In genomic region chr9:107299783-107300182, GRCm38 (mm10) we compare ENCODE assay signal across 18 mouse cellular contexts. TPM values are rescaled to one million over a fixed set of nuclear protein-coding genes. Genes with fewer than 3 reads are reported as not detected.
DNase-seq lines count a peak whose midpoint lies in the region; ATAC-seq and TF ChIP-seq lines count a peak whose summit lies in the region.
"Had no signal": no experiment of that assay in that cellular context is flagged by ENCODE, and none has a peak within 500 bp of the region (broad histone marks: within the 10 kb centered on the region; RNA-seq: fewer than 3 reads in every experiment).

No protein-coding gene starts in this region.

- peaks cover 23% of the 10 kb centered on the region for H3K36me3 ChIP-seq in heart, postnatal 0 days (replicated peaks; ENCODE audit: control insufficient read depth, insufficient read depth, low read length)
- peaks cover 19% of the 10 kb centered on the region for H3K36me3 ChIP-seq in lung, postnatal 0 days (ENCODE audit: insufficient read depth, low read length)
- peaks cover 24% of the 10 kb centered on the region for H3K36me3 ChIP-seq in small intestine, adult 2 months (ENCODE audit: control insufficient read depth, insufficient read depth, low read length)

- peak; percentile 10 for DNase-seq in CD4-positive, CD25-positive, alpha-beta regulatory T cell, adult 2 months (ENCODE audit: low read depth, low spot score)
- DNase-seq in heart, postnatal 0 days (ENCODE audit: low spot score) = no peak
- DNase-seq in heart, adult 9 months (ENCODE audit: low spot score in 2 of 2) = no peak
- no peak for DNase-seq in lung, postnatal 0 days (ENCODE audit: low spot score)
- DNase-seq in lung, postnatal 10 days = no peak
- no peak for DNase-seq in ovary, postnatal 14 days (ENCODE audit: low spot score)
- DNase-seq: adrenal gland, postnatal 14 days; cerebellum, adult 18-20 months; forebrain, postnatal 0 days; kidney, adult 8-10 months; right cerebral cortex, postnatal 14 days had no signal

- H3K4me1 ChIP-seq in heart, postnatal 0 days (ENCODE audit: control insufficient read depth, insufficient read depth) = peaks cover 35% of the 10 kb centered on the region
- peaks cover 25% of the 10 kb centered on the region; the same call in 1 of the 2 replicates for H3K4me1 ChIP-seq in lung, postnatal 0 days (ENCODE audit: insufficient read depth, low read depth, low read length)
- H3K4me1 ChIP-seq in small intestine, adult 2 months (ENCODE audit: control insufficient read depth, insufficient read depth, insufficient read length, low read length) = peaks cover 18% of the 10 kb centered on the region; the same call in 1 of the 2 replicates

- 0 out of 2 replicates have a peak, but pooled peaks have one; percentile 53 for TF ChIP-seq EP300 in heart, postnatal 0 days (IDR thresholded peaks at IDR 0.05; ENCODE audit: low read depth)
- no peak for TF ChIP-seq EP300 in lung, postnatal 0 days (IDR thresholded peaks at IDR 0.05)

- H3K27me3 ChIP-seq in heart, postnatal 0 days (ENCODE audit: control insufficient read depth, insufficient read depth, low read length) = no peaks in the 10 kb centered on the region
- no peaks in the 10 kb centered on the region for H3K27me3 ChIP-seq in lung, postnatal 0 days (replicated peaks; ENCODE audit: insufficient read depth, low read length)
- H3K27me3 ChIP-seq in small intestine, adult 2 months (ENCODE audit: control insufficient read depth, insufficient read depth, low read length) = no peaks in the 10 kb centered on the region
- H3K27me3 ChIP-seq: CH12.LX; embryonic facial prominence, embryonic 12.5 days had no signal

- peak overlapping the region; percentile 89 for H3K4me2 ChIP-seq in heart, postnatal 0 days (ENCODE audit: low read depth, low read length)
- H3K4me2 ChIP-seq in lung, postnatal 0 days (replicated peaks; ENCODE audit: low read depth, low read length) = peak overlapping the region; percentile 76
- H3K4me2 ChIP-seq: embryonic facial prominence, embryonic 12.5 days; midbrain, embryonic 12.5 days; neural tube, embryonic 13.5 days had no signal

- ATAC-seq in CD4-positive, CD25-positive, alpha-beta regulatory T cell, adult 4 months = no peak
- no peak for ATAC-seq in heart, postnatal 0 days (ENCODE audit: insufficient read depth, low read depth)
- no peak for ATAC-seq in lung, postnatal 0 days
- ATAC-seq: forebrain, postnatal 0 days; hindbrain, embryonic 16.5 days had no signal

- TF ChIP-seq POLR2A in small intestine, adult 2 months (IDR thresholded peaks at IDR 0.05; ENCODE audit: low read depth, low read length) = no peak

- H3K27ac ChIP-seq in heart, postnatal 0 days (ENCODE audit: low read depth) = peak overlapping the region; percentile 94
- peak overlapping the region; percentile 98 for H3K27ac ChIP-seq in lung, postnatal 0 days (ENCODE audit: low read length)
- no peak overlapping the region for H3K27ac ChIP-seq in small intestine, adult 2 months (ENCODE audit: insufficient read depth, low read depth, low read length)
- H3K27ac ChIP-seq: embryonic facial prominence, embryonic 12.5 days; midbrain, embryonic 12.5 days; neural tube, embryonic 13.5 days had no signal

- no peak for TF ChIP-seq CTCF in heart, postnatal 0 days (IDR thresholded peaks at IDR 0.05; ENCODE audit: low read depth)
- TF ChIP-seq CTCF in lung, postnatal 0 days (IDR thresholded peaks at IDR 0.05) = no peak
- no peak for TF ChIP-seq CTCF in small intestine, adult 2 months (IDR thresholded peaks at IDR 0.05; ENCODE audit: extremely low read depth, insufficient read length, insufficient replicate concordance, low read depth, low read length)

- 57% methylated on average over 7 of the region's 7 CpGs for WGBS in heart, postnatal 0 days
- WGBS in lung, postnatal 0 days = 69% methylated on average over 7 of the region's 7 CpGs
- 81% methylated on average over 7 of the region's 7 CpGs for WGBS in small intestine, adult 2 months

- no peaks in the 10 kb centered on the region for H3K9me3 ChIP-seq in heart, postnatal 0 days (replicated peaks; ENCODE audit: control insufficient read depth, low read length)
- no peaks in the 10 kb centered on the region for H3K9me3 ChIP-seq in lung, postnatal 0 days (ENCODE audit: low read length)
- H3K9me3 ChIP-seq: embryonic facial prominence, embryonic 12.5 days; midbrain, embryonic 12.5 days; neural tube, embryonic 13.5 days had no signal

- peak overlapping the region; percentile 77 for H3K4me3 ChIP-seq in heart, postnatal 0 days (ENCODE audit: low read depth, low read length)
- H3K4me3 ChIP-seq in lung, postnatal 0 days (ENCODE audit: low read depth, low read length) = peak overlapping the region; percentile 78; the same call in 1 of the 2 replicates
- H3K4me3 ChIP-seq in small intestine, adult 2 months (ENCODE audit: low read depth, low read length) = peak overlapping the region; percentile 11; the same call in 1 of the 2 replicates
- H3K4me3 ChIP-seq: embryonic facial prominence, embryonic 12.5 days; midbrain, embryonic 12.5 days; neural tube, embryonic 13.5 days had no signal

- H3K9ac ChIP-seq in heart, postnatal 0 days (replicated peaks; ENCODE audit: low read depth, low read length) = peak overlapping the region; percentile 83; the same call in 1 of the 2 replicates
- peak overlapping the region; percentile 19; the same call in 1 of the 2 replicates for H3K9ac ChIP-seq in lung, postnatal 0 days (replicated peaks; ENCODE audit: low read depth)
- H3K9ac ChIP-seq: embryonic facial prominence, embryonic 12.5 days; forebrain, postnatal 0 days; midbrain, embryonic 12.5 days; neural tube, embryonic 13.5 days had no signal

RNA-seq across cellular contexts. Expression of gene Cish, which starts 4.0 kb away (rescaled TPM):
- 100 to 1,000 TPM; 102 to 161 TPM for polyA plus RNA-seq in CD4-positive, CD25-positive, alpha-beta regulatory T cell, adult 4 months (2017; shearing (Covaris generic))
- 44.8 and 62.6 TPM in 2 replicates for total RNA-seq in heart, postnatal 0 days (2014; rRNA removed; ENCODE audit: low replicate concordance)
- 136 and 149 TPM in 2 replicates for polyA plus RNA-seq in heart, postnatal 0 days (2015; fragmentation: Nextera tagmentation; extraction: Ambion mirVana)
- 49.2 and 52.3 TPM in 2 replicates for polyA plus RNA-seq in lung, postnatal 0 days (2015; fragmentation: Nextera tagmentation; extraction: Ambion mirVana)
- polyA plus RNA-seq in small intestine, adult 2 months (2012; rRNA removed) = 19.1 and 33.6 TPM in 2 replicates

RNA-seq across cellular contexts. Expression of gene Mapkapk3, which starts 10.1 kb away (rescaled TPM):
- 10 to 100 TPM; 52.7 to 58.5 TPM for polyA plus RNA-seq in CD4-positive, CD25-positive, alpha-beta regulatory T cell, adult 4 months (2017; shearing (Covaris generic))
- total RNA-seq in heart, postnatal 0 days (2014; rRNA removed; ENCODE audit: low replicate concordance) = 14.8 and 24.0 TPM in 2 replicates
- 13.0 and 15.1 TPM in 2 replicates for polyA plus RNA-seq in heart, postnatal 0 days (2015; fragmentation: Nextera tagmentation; extraction: Ambion mirVana)
- polyA plus RNA-seq in lung, postnatal 0 days (2015; fragmentation: Nextera tagmentation; extraction: Ambion mirVana) = 22.9 and 24.6 TPM in 2 replicates
- 19.4 and 25.7 TPM in 2 replicates for polyA plus RNA-seq in small intestine, adult 2 months (2012; rRNA removed)

RNA-seq across cellular contexts. Expression of gene Hemk1, which starts 38.4 kb away (rescaled TPM):
- polyA plus RNA-seq in CD4-positive, CD25-positive, alpha-beta regulatory T cell, adult 4 months (2017; shearing (Covaris generic)) = 10 to 100 TPM; 27.8 to 29.1 TPM
- total RNA-seq in heart, postnatal 0 days (2014; rRNA removed; ENCODE audit: low replicate concordance) = 4.8 and 28.7 TPM in 2 replicates
- 12.3 and 15.3 TPM in 2 replicates for polyA plus RNA-seq in heart, postnatal 0 days (2015; fragmentation: Nextera tagmentation; extraction: Ambion mirVana)
- 5.9 and 8.3 TPM in 2 replicates for polyA plus RNA-seq in lung, postnatal 0 days (2015; fragmentation: Nextera tagmentation; extraction: Ambion mirVana)
- polyA plus RNA-seq in small intestine, adult 2 months (2012; rRNA removed) = 9.8 and 9.9 TPM in 2 replicates

RNA-seq across cellular contexts. Expression of gene 6430571L13Rik, which starts 40.6 kb away (rescaled TPM):
- 1 to 10 TPM; 1.8 to 3.0 TPM for polyA plus RNA-seq in CD4-positive, CD25-positive, alpha-beta regulatory T cell, adult 4 months (2017; shearing (Covaris generic))
- 1.1 and 11.0 TPM in 2 replicates for total RNA-seq in heart, postnatal 0 days (2014; rRNA removed; ENCODE audit: low replicate concordance)
- polyA plus RNA-seq in heart, postnatal 0 days (2015; fragmentation: Nextera tagmentation; extraction: Ambion mirVana) = 3.1 and 3.3 TPM in 2 replicates
- polyA plus RNA-seq in lung, postnatal 0 days (2015; fragmentation: Nextera tagmentation; extraction: Ambion mirVana) = 0.23 and 0.36 TPM in 2 replicates
- 0.10 and 0.25 TPM in 2 replicates for polyA plus RNA-seq in small intestine, adult 2 months (2012; rRNA removed)

Comparison
In these comparisons a context has a peak if more than half of its experiments do, and no peak if none do; other contexts are left out.
1. H3K4me3 ChIP-seq: peak in every context shown above with its lines; median percentile 78 in lung, postnatal 0 days; 77 in heart, postnatal 0 days; 11 in small intestine, adult 2 months.